Mouse (Mus musculus) heart, adult 2 months (tissue): ENCODE measurements around the gene Slc25a39.

Experiments
- CTCF ChIP-seq: fragments of 200-600 bp; IDR thresholded peaks from 2 replicates; pipeline ENCODE4 v1.8.1; 2022; ENCODE audit warnings: antibody characterized with exemption, mild to moderate bottlenecking, moderate library complexity
- POLR2A ChIP-seq: fragments of 200-500 bp; IDR thresholded peaks from 2 replicates; pipeline ENCODE4 v1.6.1; 2011; ENCODE audit warnings: mild to moderate bottlenecking, low read depth, low read length, control low read depth; ENCODE audit not compliant: insufficient read depth

DNA sequence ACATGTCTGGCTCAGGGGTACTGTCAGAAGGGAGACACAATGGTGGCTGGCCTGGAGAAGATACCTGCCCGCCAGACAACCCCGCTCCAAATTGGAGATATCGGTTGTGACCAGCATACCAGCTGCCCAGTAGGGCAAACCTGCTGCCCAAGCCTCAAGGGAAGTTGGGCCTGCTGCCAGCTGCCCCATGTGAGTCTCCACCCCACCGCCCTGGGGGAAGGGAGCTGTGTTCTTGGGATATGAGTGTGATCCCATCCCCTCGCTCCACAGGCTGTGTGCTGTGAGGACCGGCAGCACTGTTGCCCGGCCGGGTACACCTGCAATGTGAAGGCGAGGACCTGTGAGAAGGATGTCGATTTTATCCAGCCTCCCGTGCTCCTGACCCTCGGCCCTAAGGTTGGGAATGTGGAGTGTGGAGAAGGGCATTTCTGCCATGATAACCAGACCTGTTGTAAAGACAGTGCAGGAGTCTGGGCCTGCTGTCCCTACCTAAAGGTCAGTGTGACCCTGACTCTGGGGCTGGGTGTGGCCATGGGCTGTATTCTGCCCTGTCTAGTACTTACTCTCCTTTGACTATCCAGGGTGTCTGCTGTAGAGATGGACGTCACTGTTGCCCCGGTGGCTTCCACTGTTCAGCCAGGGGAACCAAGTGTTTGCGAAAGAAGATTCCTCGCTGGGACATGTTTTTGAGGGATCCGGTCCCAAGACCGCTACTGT lies 28.2 kb upstream of the Slc25a39 start:
- TF ChIP-seq CTCF (no peak), POLR2A (no peak)
